Comparison of ENCODE assay signal across 8 mouse cellular contexts in genomic region chr9:29834911-29835310, GRCm38 (mm10).
DNase-seq lines count a peak whose midpoint lies in the region; TF ChIP-seq lines count a peak whose summit lies in the region.

No protein-coding gene starts in this region.

- no peak overlapping the region for H3K4me3 ChIP-seq in gastrocnemius, adult 2 months

- intact Hi-C loops in gastrocnemius, adult 2 months (cut with DNase I): no loop called here
- intact Hi-C loops in gastrocnemius, postnatal 14 days (cut with DNase I; ENCODE audit: low total_unique reads): no loop called here

- H3K27ac ChIP-seq in gastrocnemius, adult 2 months: no peak overlapping the region

- TF ChIP-seq CTCF in gastrocnemius, adult 2 months (IDR thresholded peaks at IDR 0.05): no peak

- DNase-seq in gastrocnemius, adult 2 months: peak; percentile 58
- no peak for DNase-seq in gastrocnemius, postnatal 14 days
- peak; percentile 9 for DNase-seq in adrenal gland, adult 8-10 months
- peak; percentile 70 to 85 for DNase-seq in cerebellum, postnatal 14 days
- DNase-seq in kidney, postnatal 10 days: peak; percentile 17
- DNase-seq in right cerebral cortex, postnatal 14 days: peak; percentile 37
- no peak for DNase-seq in spleen, postnatal 4 days (ENCODE audit: low spot score in 2 of 2)
- DNase-seq in spleen, adult 12 weeks (ENCODE audit: low spot score): no peak

Comparison
In these comparisons a context has a peak if more than half of its experiments do, and no peak if none do; other contexts are left out.
1. DNase-seq: peak in gastrocnemius, adult 2 months (single experiment), adrenal gland, adult 8-10 months (single experiment), cerebellum, postnatal 14 days (2 of 2), kidney, postnatal 10 days (single experiment) and right cerebral cortex, postnatal 14 days (single experiment); none in gastrocnemius, postnatal 14 days (single experiment), spleen, postnatal 4 days (0 of 2) and spleen, adult 12 weeks (single experiment).